Mouse (Mus musculus): ENCODE data around the gene Ppbp.

The Ppbp gene

GRCm38 (mm10) chr5:90768218-90768617 lies at the start of gene Ppbp:
Gene Ppbp, plus strand, starts transcription at chr5:90768518.
- no peak for DNase-seq

DNA sequence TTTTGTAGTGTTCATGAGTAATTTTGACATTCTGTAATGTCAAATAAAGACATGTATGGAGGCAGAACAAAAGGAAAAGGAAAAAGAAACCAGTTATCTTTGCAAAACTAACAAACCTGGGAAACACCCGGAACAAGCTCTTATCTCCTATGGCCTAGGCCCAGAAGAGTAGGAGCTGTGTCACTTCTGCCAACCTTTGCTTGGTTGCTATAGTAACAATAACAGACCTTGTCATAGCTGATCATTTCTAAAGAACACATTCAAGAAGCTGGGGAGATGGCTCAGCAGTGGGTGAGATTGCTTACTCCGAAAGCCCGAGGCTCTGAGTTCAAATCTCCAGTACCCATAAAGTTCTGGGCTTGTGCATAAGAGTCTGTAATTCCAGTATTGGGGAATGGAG lies 45.7 kb upstream of the Ppbp start:
- DNase-seq, result no peak

- DNase-seq, result no peak
Observed at GRCm38 (mm10) chr5:90728254-90728653, 40.1 kb upstream of the Ppbp start.

DNA sequence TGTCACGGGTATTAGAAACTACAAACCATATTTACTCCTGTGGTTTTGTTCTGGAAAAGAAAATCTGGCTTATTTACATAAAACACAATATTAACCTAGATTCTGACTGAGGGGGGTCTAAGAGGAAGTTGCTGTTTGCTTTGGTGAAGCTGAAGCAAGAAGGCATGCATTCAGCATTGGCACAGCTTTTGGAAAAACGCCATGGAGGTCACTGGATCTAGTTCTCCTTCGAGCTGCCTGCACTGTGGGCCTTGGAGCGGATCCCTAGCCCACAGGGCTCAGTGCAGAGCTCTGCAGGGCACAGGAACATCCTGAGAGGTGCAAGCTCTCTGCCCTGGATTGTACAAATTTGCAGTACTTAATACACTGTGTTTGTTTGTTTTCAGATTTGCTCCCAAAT lies 36.8 kb upstream of the Ppbp start:
- no peak for DNase-seq

DNA sequence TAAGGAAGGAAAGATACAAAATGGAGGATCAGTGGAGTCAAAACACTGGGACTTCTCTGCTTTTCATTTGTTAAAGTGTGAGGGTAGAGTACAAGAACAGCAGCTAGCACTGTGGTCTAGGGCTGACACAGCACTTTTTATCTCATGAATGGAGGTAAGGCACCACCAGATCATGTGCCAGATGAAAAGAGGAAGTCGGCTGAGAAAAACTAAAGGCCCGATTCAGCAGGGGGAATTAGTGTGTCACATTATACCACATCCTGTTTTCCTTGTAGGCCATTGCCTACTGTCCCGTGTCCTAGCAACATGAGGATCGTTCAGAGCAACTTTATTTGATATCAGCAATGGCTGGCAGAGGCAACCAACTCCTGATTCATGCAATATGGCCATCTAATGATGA lies 26.3 kb upstream of the Ppbp start:
- no peak for DNase-seq

- DNase-seq, result no peak
Observed at GRCm38 (mm10) chr5:90753934-90754333, 14.4 kb upstream of the Ppbp start.

- no peak for DNase-seq
Observed at GRCm38 (mm10) chr5:90758020-90758605, 10.2 kb upstream of the Ppbp start.

DNA sequence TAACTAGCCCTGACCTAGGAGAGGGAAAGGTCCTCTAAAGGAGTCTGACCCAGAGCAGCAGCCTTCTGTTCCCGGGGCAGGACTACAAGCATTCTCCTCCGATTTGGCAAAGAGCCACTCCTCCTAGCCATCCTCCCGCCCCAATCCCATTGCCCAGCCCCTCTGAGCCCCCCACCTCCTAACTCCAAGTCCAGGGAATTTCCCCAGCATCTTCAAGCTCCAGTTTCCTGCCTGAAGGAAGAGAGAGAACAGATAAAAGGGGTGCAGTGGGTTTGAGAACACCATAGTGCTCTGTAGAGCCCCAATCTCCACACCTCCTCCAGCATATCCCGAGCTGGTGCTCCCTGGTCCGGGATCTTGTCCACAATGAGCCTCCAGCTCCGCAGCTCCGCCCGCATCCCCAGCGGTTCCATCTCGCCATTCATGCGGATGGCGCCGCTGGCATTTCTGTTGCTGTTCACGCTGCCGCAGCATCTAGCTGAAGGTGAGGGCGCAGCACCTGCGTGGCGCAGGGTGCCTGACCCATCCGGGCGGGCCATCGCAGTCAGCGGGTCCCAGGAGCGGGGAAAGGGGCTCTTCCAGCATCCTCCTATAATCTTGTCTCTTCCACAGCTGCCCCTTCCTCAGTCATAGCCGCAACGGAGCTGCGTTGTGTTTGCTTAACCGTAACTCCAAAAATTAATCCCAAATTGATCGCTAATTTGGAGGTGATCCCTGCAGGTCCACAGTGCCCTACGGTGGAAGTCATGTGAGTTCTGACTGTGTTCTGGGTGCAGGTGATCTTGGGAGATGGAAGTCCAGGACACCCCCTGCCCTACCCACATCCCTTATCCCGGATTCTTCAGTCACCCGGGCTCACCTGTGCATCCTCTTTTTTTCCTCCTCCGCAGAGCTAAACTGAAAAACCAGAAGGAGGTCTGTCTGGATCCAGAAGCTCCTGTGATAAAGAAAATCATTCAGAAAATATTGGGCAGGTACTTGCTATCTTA lies 8.9 kb upstream of the Ppbp start, which contains the start of gene Cxcl5:
Cxcl5 (plus strand) TSS at position 284 of the 989 bp plus-strand sequence.
- no peak for DNase-seq

DNA sequence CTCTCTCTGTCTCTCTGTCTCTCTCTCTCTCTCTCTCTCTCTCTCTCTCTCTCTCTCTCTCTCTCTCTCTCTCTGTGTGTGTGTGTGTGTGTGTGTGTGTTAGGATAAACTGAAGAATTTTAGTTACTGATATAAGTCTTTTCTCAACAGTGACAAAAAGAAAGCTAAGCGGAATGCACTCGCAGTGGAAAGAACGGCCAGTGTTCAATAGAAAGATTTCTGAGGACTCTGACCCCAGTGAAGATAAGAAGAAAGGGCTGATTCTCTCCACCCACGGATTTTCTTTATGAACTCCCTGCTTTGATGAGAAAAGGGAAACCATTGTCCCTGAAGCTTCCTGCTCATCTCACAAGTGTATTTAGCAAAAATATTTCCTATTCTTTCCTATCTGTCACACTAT lies 8.0 kb upstream of the Ppbp start:
- DNase-seq, result no peak

- no peak for DNase-seq
Observed at GRCm38 (mm10) chr5:90760844-90761243, 7.5 kb upstream of the Ppbp start.

GRCm38 (mm10) chr5:90761834-90762233 lies 6.5 kb upstream of the Ppbp start:
- DNase-seq, result no peak

GRCm38 (mm10) chr5:90763912-90764665 lies 4.2 kb upstream of the Ppbp start:
- no peak for DNase-seq

DNA sequence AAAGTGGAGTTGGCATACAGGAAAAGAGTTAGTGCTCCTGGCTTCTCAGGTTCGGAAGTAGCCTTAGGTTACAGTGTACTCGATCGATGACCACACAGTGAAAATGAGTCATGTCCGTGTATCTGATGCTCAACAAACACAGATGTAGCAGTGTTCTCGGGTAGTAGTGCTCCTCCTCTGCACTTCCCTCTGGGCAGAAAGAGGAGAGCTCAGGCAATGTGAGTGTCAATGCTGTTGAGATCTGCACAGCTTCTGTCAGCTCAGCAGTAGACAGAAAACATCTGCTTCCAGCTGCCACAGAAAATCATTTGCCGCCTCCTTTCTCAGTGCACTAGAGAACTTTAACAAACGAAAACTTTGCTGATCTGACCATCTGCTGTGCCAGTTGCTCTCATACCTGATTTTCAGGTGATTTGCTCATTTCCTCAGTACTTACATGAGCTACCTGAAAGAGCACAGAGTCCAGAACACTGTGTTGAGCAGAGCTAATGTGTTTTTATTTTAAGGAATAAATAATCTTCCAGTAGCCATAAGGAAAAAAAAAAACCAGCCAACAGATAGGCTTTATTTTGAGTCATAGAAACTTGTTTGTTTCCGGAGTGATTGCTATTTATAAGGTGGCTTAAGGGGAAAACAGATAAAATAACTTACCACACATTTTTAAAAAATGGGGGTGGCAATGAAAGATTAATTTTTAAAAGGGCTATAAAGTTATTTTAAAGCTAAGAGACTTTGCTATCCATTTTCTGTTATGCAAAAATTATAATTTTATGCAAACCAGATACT lies 2.3 kb upstream of the Ppbp start:
- DNase-seq, result no peak

DNA sequence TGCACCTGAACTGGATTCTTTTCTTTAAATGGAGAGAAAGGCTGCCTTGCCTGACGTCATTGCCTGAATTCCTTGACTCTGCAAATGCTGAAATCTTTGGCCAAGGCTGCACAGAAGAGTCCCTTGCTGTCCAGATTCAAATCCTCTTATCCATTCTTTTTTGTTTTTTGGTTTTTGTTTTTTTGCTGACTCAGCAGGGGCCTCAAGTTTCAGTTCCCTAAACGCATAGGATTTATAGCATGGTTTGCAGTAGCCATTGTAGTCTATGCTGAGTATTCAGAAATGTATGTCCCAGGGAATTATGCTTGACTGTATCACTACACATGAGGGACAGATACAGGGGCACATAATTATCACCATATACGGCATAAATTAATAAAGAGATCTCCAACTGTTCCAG lies 3.1 kb downstream of the Ppbp start:
- no peak for DNase-seq

DNA sequence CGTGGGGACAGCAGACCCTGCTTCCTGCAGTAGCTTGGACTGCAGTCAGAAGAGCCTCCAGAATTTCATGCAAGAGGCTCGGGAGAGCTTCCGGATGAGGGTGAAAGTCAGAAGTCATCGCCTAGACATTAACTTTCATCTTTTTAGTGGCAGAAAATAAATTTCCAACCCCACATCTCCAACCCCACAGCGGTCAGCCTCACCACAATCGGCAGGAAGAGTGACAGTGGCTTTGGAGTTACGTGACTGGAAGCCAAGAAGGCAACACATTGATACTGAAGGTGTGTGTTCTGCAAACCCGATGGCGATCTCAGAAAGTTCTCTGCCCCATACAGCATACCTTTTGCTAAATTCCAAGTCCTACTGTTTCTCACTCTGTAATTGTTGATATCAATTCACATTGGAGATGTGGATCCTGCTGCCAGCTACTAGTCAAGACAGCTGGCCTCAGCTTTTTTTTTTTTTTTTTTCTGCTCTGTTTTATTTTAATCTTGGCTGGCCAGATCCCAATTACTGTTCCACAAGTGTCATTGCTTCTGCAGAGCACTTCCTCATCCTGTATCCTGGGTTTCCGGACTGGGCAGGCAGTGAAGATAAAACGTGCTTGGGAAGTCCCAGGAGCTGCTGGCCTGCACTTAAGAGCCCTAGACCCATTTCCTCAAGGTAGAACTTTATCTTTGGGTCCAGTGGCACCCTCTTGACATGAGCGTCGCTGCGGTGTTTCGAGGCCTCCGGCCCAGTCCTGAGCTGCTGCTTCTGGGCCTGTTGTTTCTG lies 3.7 kb downstream of the Ppbp start, which contains the start of gene Pf4:
Pf4 (plus strand) TSS at position 556 of the 774 bp plus-strand sequence.
- DNase-seq, result no peak

DNA sequence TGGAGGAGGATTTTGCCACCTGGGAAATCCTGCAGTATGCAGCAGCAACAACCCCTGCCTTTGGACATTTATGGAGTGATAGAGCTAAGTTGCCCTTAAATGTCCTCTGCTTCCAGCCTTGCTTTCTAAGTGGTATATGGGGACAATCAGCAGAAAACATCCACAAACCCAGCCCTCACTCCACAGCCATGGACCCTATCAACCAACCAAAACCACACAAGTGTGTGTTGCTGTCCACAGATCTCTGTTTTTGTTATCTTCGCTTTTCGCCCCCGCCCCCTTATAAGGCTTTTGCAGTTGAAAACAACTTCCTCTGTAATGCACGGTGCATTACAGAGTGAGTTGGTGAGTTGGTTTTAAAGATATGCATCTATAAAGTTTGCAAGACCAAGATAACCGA lies 7.2 kb downstream of the Ppbp start:
- peak; percentile 32 for DNase-seq

DNA sequence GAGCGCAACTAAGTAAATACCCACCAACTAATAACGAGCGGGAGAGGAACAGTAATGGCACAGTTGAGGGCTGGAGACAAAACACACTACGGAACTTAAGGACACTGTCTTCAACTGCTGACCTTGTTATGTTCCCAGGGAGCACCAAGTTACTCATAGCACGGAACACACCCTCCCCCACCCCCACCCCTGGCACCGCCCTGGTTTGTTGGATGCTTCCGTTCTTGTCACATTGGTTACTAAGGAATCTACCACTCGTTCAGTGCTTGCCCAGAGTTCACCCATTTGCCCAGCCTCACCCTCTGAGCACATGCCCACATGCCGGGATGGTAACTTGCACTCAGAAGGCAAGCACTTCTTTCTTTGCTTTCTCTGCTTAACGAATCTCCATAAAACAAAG lies 9.3 kb downstream of the Ppbp start:
- DNase-seq, result no peak

DNA sequence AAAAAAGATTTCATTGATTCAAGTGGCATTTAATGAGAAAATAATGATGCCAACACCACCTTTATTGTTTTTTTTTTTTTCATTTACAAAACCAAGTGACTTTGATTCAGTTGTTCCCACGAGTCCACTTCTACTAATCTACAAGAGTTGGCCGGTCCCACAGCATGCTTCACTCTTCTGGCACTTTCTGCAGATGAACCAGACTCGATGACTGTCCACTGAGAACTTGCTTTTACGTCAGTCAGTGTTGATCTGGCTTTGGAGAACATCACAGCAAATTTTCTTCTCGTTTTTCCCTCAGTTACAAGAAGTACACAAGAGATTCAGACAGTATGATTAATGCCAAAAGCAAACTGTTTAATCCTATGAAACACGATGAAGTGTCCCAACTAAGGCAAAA lies 10.5 kb downstream of the Ppbp start:
- no peak for DNase-seq

GRCm38 (mm10) chr5:90783697-90784096 lies 15.4 kb downstream of the Ppbp start:
- DNase-seq, result no peak

GRCm38 (mm10) chr5:90785659-90786588 lies 17.6 kb downstream of the Ppbp start, which contains the start of gene Cxcl3:
Gene Cxcl3, plus strand, starts transcription at chr5:90786103.
- DNase-seq, result peak; percentile 33
